Mouse (Mus musculus): Measurements from ENCODE around the gene Kalrn. TPM values are rescaled to one million over a fixed set of nuclear protein-coding genes. Genes with fewer than 3 reads are reported as not detected.

Kalrn gene
- 100 to 1,000 TPM; 478 to 544 TPM for total RNA-seq (2021)

GRCm38 (mm10) chr16:34573151-34573802 is at the start of gene Kalrn:
Gene Kalrn, minus strand, starts transcription at chr16:34573532.
- peak; percentile 88 to 90 for DNase-seq (ENCODE audit: low spot score in 2 of 2)
- intact Hi-C loops (cut with DNase I): loop anchor here (2.0 to 5.0 kb wide), 5 partner anchors 40 to 231 kb away; no protein-coding TSS in a partner anchor

GRCm38 (mm10) chr16:34614021-34614420 is 40.7 kb upstream of the Kalrn start:
- intact Hi-C loops (cut with DNase I): no loop called here
- no peak for DNase-seq (ENCODE audit: low spot score in 2 of 2)

- DNase-seq (ENCODE audit: low spot score in 2 of 2): no peak
- intact Hi-C loops (cut with DNase I): no loop called here
Observed at GRCm38 (mm10) chr16:34610137-34610536, 36.8 kb upstream of the Kalrn start.

GRCm38 (mm10) chr16:34605679-34606078 is 32.3 kb upstream of the Kalrn start:
- peak in 1 of 2 experiments; percentile 13 for DNase-seq (ENCODE audit: low spot score in 2 of 2)
- intact Hi-C loops (cut with DNase I): no loop called here

GRCm38 (mm10) chr16:34603854-34604253 is 30.5 kb upstream of the Kalrn start:
- intact Hi-C loops (cut with DNase I): no loop called here
- DNase-seq (ENCODE audit: low spot score in 2 of 2): no peak

GRCm38 (mm10) chr16:34603076-34603475 is 29.7 kb upstream of the Kalrn start:
- no peak for DNase-seq (ENCODE audit: low spot score in 2 of 2)

GRCm38 (mm10) chr16:34601954-34602353 is 28.6 kb upstream of the Kalrn start:
- no peak for DNase-seq (ENCODE audit: low spot score in 2 of 2)
- intact Hi-C loops (cut with DNase I): no loop called here

More at GRCm38 (mm10) chr16:34603076-34603475, 29.7 kb upstream of the Kalrn start:
- intact Hi-C loops (cut with DNase I): no loop called here

- no peak for DNase-seq (ENCODE audit: low spot score in 2 of 2)
- intact Hi-C loops (cut with DNase I): no loop called here
Observed at GRCm38 (mm10) chr16:34595294-34595693, 22.0 kb upstream of the Kalrn start.

GRCm38 (mm10) chr16:34594597-34595262 is 21.4 kb upstream of the Kalrn start:
- no peak for DNase-seq (ENCODE audit: low spot score in 2 of 2)
- intact Hi-C loops (cut with DNase I): no loop called here

GRCm38 (mm10) chr16:34592696-34593095 is 19.4 kb upstream of the Kalrn start:
- intact Hi-C loops (cut with DNase I): no loop called here

GRCm38 (mm10) chr16:34591934-34592333 is 18.6 kb upstream of the Kalrn start:
- intact Hi-C loops (cut with DNase I): no loop called here
- DNase-seq (ENCODE audit: low spot score in 2 of 2): no peak

More at GRCm38 (mm10) chr16:34592696-34593095, 19.4 kb upstream of the Kalrn start:
- no peak for DNase-seq (ENCODE audit: low spot score in 2 of 2)

GRCm38 (mm10) chr16:34579671-34580326 is 6.5 kb upstream of the Kalrn start:
- intact Hi-C loops (cut with DNase I): no loop called here
- DNase-seq (ENCODE audit: low spot score in 2 of 2): no peak

GRCm38 (mm10) chr16:34573856-34574491 is 642 bp upstream of the Kalrn start:
- no peak for DNase-seq (ENCODE audit: low spot score in 2 of 2)
- intact Hi-C loops (cut with DNase I): loop anchor here (2.0 to 5.0 kb wide), 5 partner anchors 41 to 232 kb away; no protein-coding TSS in a partner anchor

- intact Hi-C loops (cut with DNase I): loop anchor here (2.0 to 5.0 kb wide), 5 partner anchors 40 to 230 kb away; no protein-coding TSS in a partner anchor
- DNase-seq (ENCODE audit: low spot score in 2 of 2): peak in 1 of 2 experiments; percentile 47
Observed at GRCm38 (mm10) chr16:34572406-34573150, 754 bp downstream of the Kalrn start.

- intact Hi-C loops (cut with DNase I): loop anchor here (2.0 to 5.0 kb wide), 5 partner anchors 39 to 230 kb away; no protein-coding TSS in a partner anchor
- peak in 1 of 2 experiments; percentile 33 for DNase-seq (ENCODE audit: low spot score in 2 of 2)
Observed at GRCm38 (mm10) chr16:34571931-34572405, 1.4 kb downstream of the Kalrn start.

GRCm38 (mm10) chr16:34569897-34570296 is 3.4 kb downstream of the Kalrn start:
- DNase-seq (ENCODE audit: low spot score in 2 of 2): no peak
- intact Hi-C loops (cut with DNase I): loop anchor here (5.0 kb wide), 4 partner anchors 57 to 228 kb away; no protein-coding TSS in a partner anchor

GRCm38 (mm10) chr16:34568831-34569230 is 4.5 kb downstream of the Kalrn start:
- intact Hi-C loops (cut with DNase I): no loop called here
- peak in 1 of 2 experiments; percentile 84 for DNase-seq (ENCODE audit: low spot score in 2 of 2)

GRCm38 (mm10) chr16:34563593-34564280 is 9.6 kb downstream of the Kalrn start:
- DNase-seq (ENCODE audit: low spot score in 2 of 2): peak in 1 of 2 experiments; percentile 76
- intact Hi-C loops (cut with DNase I): loop anchor here (5.0 kb wide), 1 partner anchor 36 kb away; no protein-coding TSS in a partner anchor
